Mouse (Mus musculus): ENCODE results near the gene Slco2a1.

- TF ChIP-seq CTCF (conservative IDR thresholded peaks at IDR 0.05; ENCODE audit: low read length): no peak
- no peak for TF ChIP-seq POU5F1 (IDR thresholded peaks at IDR 0.05; ENCODE audit: borderline replicate concordance, low read length)
Observed at GRCm38 (mm10) chr9:102977791-102978492, 10.6 kb upstream of the Slco2a1 start.

Measured in E14TG2a.4 (cell line).